Comparison of ENCODE assay signal across 34 mouse cellular contexts in genomic region chr16:23930426-23931073, GRCm38 (mm10). TPM values are rescaled to one million over a fixed set of nuclear protein-coding genes. Genes with fewer than 3 reads are reported as not detected.
DNase-seq lines count a peak whose midpoint lies in the region; ATAC-seq and TF ChIP-seq lines count a peak whose summit lies in the region.
"Had no signal": no experiment of that assay in that cellular context is flagged by ENCODE, and none has a peak within 500 bp of the region (broad histone marks: within the 10 kb centered on the region; RNA-seq: fewer than 3 reads in every experiment).

No protein-coding gene starts in this region.

- no peaks in the 10 kb centered on the region for H3K36me3 ChIP-seq in embryonic facial prominence, embryonic 14.5 days (ENCODE audit: control insufficient read depth, insufficient read depth, low read length)
- no peaks in the 10 kb centered on the region for H3K36me3 ChIP-seq in embryonic facial prominence, embryonic 10.5 days (replicated peaks)
- no peaks in the 10 kb centered on the region for H3K36me3 ChIP-seq in heart, embryonic 10.5 days
- no peaks in the 10 kb centered on the region for H3K36me3 ChIP-seq in midbrain, postnatal 0 days (ENCODE audit: insufficient read depth, low read length)
- no peaks in the 10 kb centered on the region for H3K36me3 ChIP-seq in midbrain, embryonic 10.5 days
- H3K36me3 ChIP-seq: forebrain, embryonic 15.5 days; heart, embryonic 15.5 days had no signal

- no peak overlapping the region for H3K4me2 ChIP-seq in embryonic facial prominence, embryonic 14.5 days (ENCODE audit: low read depth, low read length)
- no peak overlapping the region for H3K4me2 ChIP-seq in midbrain, postnatal 0 days (ENCODE audit: low read depth, low read length, poor library complexity, severe bottlenecking)
- H3K4me2 ChIP-seq: forebrain, embryonic 15.5 days; hindbrain, embryonic 14.5 days had no signal

- no peak for DNase-seq in embryonic facial prominence, embryonic 14.5 days (ENCODE audit: low spot score)
- DNase-seq in embryonic facial prominence, embryonic 10.5 days (ENCODE audit: low spot score) = no peak
- peak; percentile 65 for DNase-seq in heart, embryonic 10.5 days (ENCODE audit: low spot score)
- no peak for DNase-seq in heart, postnatal 4 days
- no peak for DNase-seq in midbrain, postnatal 0 days (ENCODE audit: low spot score)
- DNase-seq in midbrain, embryonic 10.5 days (ENCODE audit: low spot score) = no peak
- no peak for DNase-seq in left cerebral cortex, adult 8-10 months (ENCODE audit: low spot score in 2 of 2)
- DNase-seq: adrenal gland, adult 2 months; adrenal gland, postnatal 14 days; cerebellum, adult 11-12 months; cerebellum, adult 8-10 months; cerebellum, postnatal 10 days; cerebellum, postnatal 36 days; embryo, embryonic 11 days; gastrocnemius, postnatal 10 days; gastrocnemius, postnatal 36 days; heart, postnatal 10 days; heart, postnatal 36 days; kidney, adult 18-20 months had no signal

- WGBS in embryonic facial prominence, embryonic 14.5 days = 71% methylated on average over 3 of the region's 3 CpGs
- WGBS in embryonic facial prominence, embryonic 10.5 days = 86% methylated on average over 3 of the region's 3 CpGs
- 91% methylated on average over 3 of the region's 3 CpGs for WGBS in heart, embryonic 10.5 days
- WGBS in midbrain, postnatal 0 days = 87% methylated on average over 3 of the region's 3 CpGs
- WGBS in midbrain, embryonic 10.5 days = 83% methylated on average over 3 of the region's 3 CpGs

- ATAC-seq in embryonic facial prominence, embryonic 14.5 days (ENCODE audit: low read depth) = peak; percentile 81
- peak; percentile 20; the same call in 1 of the 2 replicates for ATAC-seq in midbrain, postnatal 0 days (ENCODE audit: low FRiP score)
- ATAC-seq: forebrain, embryonic 15.5 days; inflammation-experienced regulatory T-cells, adult 6 months; intestine, embryonic 16.5 days; Patski had no signal

- no peak overlapping the region for H3K27ac ChIP-seq in embryonic facial prominence, embryonic 14.5 days (replicated peaks; ENCODE audit: low read depth, low read length)
- no peak overlapping the region for H3K27ac ChIP-seq in embryonic facial prominence, embryonic 10.5 days (replicated peaks)
- H3K27ac ChIP-seq in heart, embryonic 10.5 days = no peak overlapping the region
- H3K27ac ChIP-seq in midbrain, postnatal 0 days (ENCODE audit: low read depth, low read length) = no peak overlapping the region
- no peak overlapping the region for H3K27ac ChIP-seq in midbrain, embryonic 10.5 days (replicated peaks)
- H3K27ac ChIP-seq: forebrain, embryonic 15.5 days; heart, embryonic 15.5 days; hindbrain, embryonic 14.5 days; hindbrain, postnatal 0 days had no signal

- H3K27me3 ChIP-seq in embryonic facial prominence, embryonic 14.5 days (replicated peaks; ENCODE audit: control insufficient read depth, insufficient read depth, low read length) = no peaks in the 10 kb centered on the region
- H3K27me3 ChIP-seq in embryonic facial prominence, embryonic 10.5 days (replicated peaks; ENCODE audit: low read depth, poor library complexity, severe bottlenecking) = no peaks in the 10 kb centered on the region
- H3K27me3 ChIP-seq in heart, embryonic 10.5 days (ENCODE audit: insufficient read depth, poor library complexity, severe bottlenecking) = no peaks in the 10 kb centered on the region
- H3K27me3 ChIP-seq in midbrain, postnatal 0 days (ENCODE audit: insufficient read depth, low read length) = no peaks in the 10 kb centered on the region
- no peaks in the 10 kb centered on the region for H3K27me3 ChIP-seq in midbrain, embryonic 10.5 days (ENCODE audit: low read depth, poor library complexity, severe bottlenecking)
- H3K27me3 ChIP-seq: forebrain, embryonic 15.5 days had no signal

- no peaks in the 10 kb centered on the region for H3K4me1 ChIP-seq in embryonic facial prominence, embryonic 14.5 days (ENCODE audit: control insufficient read depth, insufficient read depth, low read length)
- no peaks in the 10 kb centered on the region for H3K4me1 ChIP-seq in embryonic facial prominence, embryonic 10.5 days
- peaks cover 4% of the 10 kb centered on the region; the same call in 1 of the 2 replicates for H3K4me1 ChIP-seq in heart, embryonic 10.5 days
- no peaks in the 10 kb centered on the region for H3K4me1 ChIP-seq in midbrain, postnatal 0 days (ENCODE audit: insufficient read depth, low read length)
- H3K4me1 ChIP-seq in midbrain, embryonic 10.5 days = no peaks in the 10 kb centered on the region
- H3K4me1 ChIP-seq: forebrain, embryonic 15.5 days had no signal

- no peak overlapping the region for H3K4me3 ChIP-seq in embryonic facial prominence, embryonic 14.5 days (ENCODE audit: low read depth, low read length)
- H3K4me3 ChIP-seq in embryonic facial prominence, embryonic 10.5 days = no peak overlapping the region
- H3K4me3 ChIP-seq in heart, embryonic 10.5 days = no peak overlapping the region
- no peak overlapping the region for H3K4me3 ChIP-seq in midbrain, postnatal 0 days (ENCODE audit: low read depth, low read length)
- no peak overlapping the region for H3K4me3 ChIP-seq in midbrain, embryonic 10.5 days
- H3K4me3 ChIP-seq: erythroblast, embryonic 14.5 days; forebrain, embryonic 15.5 days; heart, embryonic 15.5 days had no signal

- no peak for TF ChIP-seq CTCF in midbrain, postnatal 0 days (IDR thresholded peaks at IDR 0.05)

- H3K9me3 ChIP-seq in embryonic facial prominence, embryonic 14.5 days (ENCODE audit: control insufficient read depth, low read length) = no peaks in the 10 kb centered on the region
- H3K9me3 ChIP-seq in embryonic facial prominence, embryonic 10.5 days = no peaks in the 10 kb centered on the region
- H3K9me3 ChIP-seq in heart, embryonic 10.5 days = no peaks in the 10 kb centered on the region
- no peaks in the 10 kb centered on the region for H3K9me3 ChIP-seq in midbrain, postnatal 0 days (ENCODE audit: low read length)
- no peaks in the 10 kb centered on the region for H3K9me3 ChIP-seq in midbrain, embryonic 10.5 days (replicated peaks)
- H3K9me3 ChIP-seq: forebrain, embryonic 15.5 days; heart, embryonic 15.5 days had no signal

- H3K9ac ChIP-seq in embryonic facial prominence, embryonic 14.5 days (ENCODE audit: low read depth, low read length) = no peak overlapping the region
- H3K9ac ChIP-seq in midbrain, postnatal 0 days (replicated peaks; ENCODE audit: low read length, poor library complexity, severe bottlenecking) = no peak overlapping the region
- H3K9ac ChIP-seq: forebrain, embryonic 15.5 days; heart, embryonic 15.5 days; hindbrain, embryonic 14.5 days had no signal

RNA-seq across cellular contexts. Expression of gene Rtp2, which starts 1.6 kb away (rescaled TPM):
- polyA plus RNA-seq in embryonic facial prominence, embryonic 14.5 days (2014; fragmentation: Nextera tagmentation; extraction: Ambion mirVana) = 0.79 and 0.84 TPM in 2 replicates
- polyA plus RNA-seq in embryonic facial prominence, embryonic 10.5 days (2016; fragmentation: Nextera tagmentation; extraction: Ambion mirVana) = 0.10 TPM in 1 of 2 replicates, not detected in the other
- polyA plus RNA-seq in heart, embryonic 10.5 days (2016; fragmentation: Nextera tagmentation; extraction: Ambion mirVana) = not detected in 2 replicates
- total RNA-seq in heart, postnatal 4 days (2021) = not detected
- total RNA-seq in midbrain, postnatal 0 days (2014; rRNA removed) = 0.47 and 1.4 TPM in 2 replicates
- 0.22 and 0.56 TPM in 2 replicates for polyA plus RNA-seq in midbrain, postnatal 0 days (2015; fragmentation: Nextera tagmentation; extraction: Ambion mirVana)
- not detected in 2 replicates for polyA plus RNA-seq in midbrain, embryonic 10.5 days (2016; fragmentation: Nextera tagmentation; extraction: Ambion mirVana)
- total RNA-seq in left cerebral cortex, adult 8-10 months (2022) = under 1 TPM in 2 of 4 experiments, not detected in 2; 0.18 to 0.32 TPM
- total RNA-seq: adrenal gland, adult 2 months; adrenal gland, postnatal 14 days; adrenal gland, postnatal 4 days; gastrocnemius, adult 18-20 months; gastrocnemius, postnatal 10 days; gastrocnemius, postnatal 36 days; granulocyte monocyte progenitor cell, adult 5-6 weeks; heart, postnatal 10 days; heart, postnatal 36 days; hindbrain, postnatal 0 days had no signal
- polyA plus RNA-seq: adrenal gland, adult 2 months; embryonic facial prominence, embryonic 11.5 days; erythroblast, embryonic 14.5 days; forebrain, embryonic 15.5 days; heart, embryonic 15.5 days; hindbrain, embryonic 11.5 days; hindbrain, embryonic 14.5 days; inflammation-experienced regulatory T-cells, adult 6 months; intestine, embryonic 16.5 days; Patski had no signal

RNA-seq across cellular contexts. Expression of gene Sst, which starts 39.8 kb away (rescaled TPM):
- 2.4 and 2.7 TPM in 2 replicates for polyA plus RNA-seq in embryonic facial prominence, embryonic 14.5 days (2014; fragmentation: Nextera tagmentation; extraction: Ambion mirVana)
- polyA plus RNA-seq in embryonic facial prominence, embryonic 10.5 days (2016; fragmentation: Nextera tagmentation; extraction: Ambion mirVana) = 52.0 and 90.2 TPM in 2 replicates
- polyA plus RNA-seq in heart, embryonic 10.5 days (2016; fragmentation: Nextera tagmentation; extraction: Ambion mirVana) = 1.0 TPM in 1 of 2 replicates, not detected in the other
- total RNA-seq in heart, postnatal 4 days (2021) = not detected
- 380 and 464 TPM in 2 replicates for total RNA-seq in midbrain, postnatal 0 days (2014; rRNA removed)
- polyA plus RNA-seq in midbrain, postnatal 0 days (2015; fragmentation: Nextera tagmentation; extraction: Ambion mirVana) = 510 and 559 TPM in 2 replicates
- 29.9 and 39.9 TPM in 2 replicates for polyA plus RNA-seq in midbrain, embryonic 10.5 days (2016; fragmentation: Nextera tagmentation; extraction: Ambion mirVana)
- 100 to 1,000 TPM; 363 to 433 (median 383) TPM for total RNA-seq in left cerebral cortex, adult 8-10 months (2022)
- total RNA-seq: adrenal gland, postnatal 14 days; ES-E14; gastrocnemius, adult 18-20 months; gastrocnemius, postnatal 36 days; granulocyte monocyte progenitor cell, adult 5-6 weeks; heart, postnatal 10 days; heart, postnatal 36 days had no signal
- polyA plus RNA-seq: adrenal gland, adult 2 months; erythroblast, embryonic 14.5 days; heart, embryonic 15.5 days; inflammation-experienced regulatory T-cells, adult 6 months; Patski had no signal

RNA-seq across cellular contexts. Expression of gene Gm37419, which starts 57.7 kb away (rescaled TPM):
- polyA plus RNA-seq in embryonic facial prominence, embryonic 14.5 days (2014; fragmentation: Nextera tagmentation; extraction: Ambion mirVana) = not detected in 2 replicates
- polyA plus RNA-seq in embryonic facial prominence, embryonic 10.5 days (2016; fragmentation: Nextera tagmentation; extraction: Ambion mirVana) = not detected in 2 replicates
- not detected in 2 replicates for polyA plus RNA-seq in heart, embryonic 10.5 days (2016; fragmentation: Nextera tagmentation; extraction: Ambion mirVana)
- not detected for total RNA-seq in heart, postnatal 4 days (2021)
- total RNA-seq in midbrain, postnatal 0 days (2014; rRNA removed) = not detected in 2 replicates
- polyA plus RNA-seq in midbrain, postnatal 0 days (2015; fragmentation: Nextera tagmentation; extraction: Ambion mirVana) = not detected in 2 replicates
- not detected in 2 replicates for polyA plus RNA-seq in midbrain, embryonic 10.5 days (2016; fragmentation: Nextera tagmentation; extraction: Ambion mirVana)
- not detected for total RNA-seq in left cerebral cortex, adult 8-10 months (2022)
- total RNA-seq: adrenal gland, adult 2 months; adrenal gland, postnatal 14 days; adrenal gland, postnatal 4 days; ES-E14; gastrocnemius, adult 18-20 months; gastrocnemius, postnatal 10 days; gastrocnemius, postnatal 36 days; granulocyte monocyte progenitor cell, adult 5-6 weeks; heart, postnatal 10 days; heart, postnatal 36 days; hindbrain, postnatal 0 days had no signal
- polyA plus RNA-seq: adrenal gland, adult 2 months; cortical plate, adult 2 months; embryonic facial prominence, embryonic 11.5 days; erythroblast, embryonic 14.5 days; heart, embryonic 15.5 days; hindbrain, embryonic 11.5 days; hindbrain, embryonic 14.5 days; hindbrain, postnatal 0 days; inflammation-experienced regulatory T-cells, adult 6 months; intestine, embryonic 16.5 days had no signal

RNA-seq across cellular contexts. Expression of gene Bcl6, which starts 58.1 kb away (rescaled TPM):
- 2.5 and 3.0 TPM in 2 replicates for polyA plus RNA-seq in embryonic facial prominence, embryonic 14.5 days (2014; fragmentation: Nextera tagmentation; extraction: Ambion mirVana)
- 0.16 and 0.25 TPM in 2 replicates for polyA plus RNA-seq in embryonic facial prominence, embryonic 10.5 days (2016; fragmentation: Nextera tagmentation; extraction: Ambion mirVana)
- 0.05 and 0.11 TPM in 2 replicates for polyA plus RNA-seq in heart, embryonic 10.5 days (2016; fragmentation: Nextera tagmentation; extraction: Ambion mirVana)
- 1 to 10 TPM; 1.5 TPM for total RNA-seq in heart, postnatal 4 days (2021)
- total RNA-seq in midbrain, postnatal 0 days (2014; rRNA removed) = 2.5 and 3.2 TPM in 2 replicates
- 0.22 and 0.31 TPM in 2 replicates for polyA plus RNA-seq in midbrain, postnatal 0 days (2015; fragmentation: Nextera tagmentation; extraction: Ambion mirVana)
- 0.02 and 0.07 TPM in 2 replicates for polyA plus RNA-seq in midbrain, embryonic 10.5 days (2016; fragmentation: Nextera tagmentation; extraction: Ambion mirVana)
- total RNA-seq in left cerebral cortex, adult 8-10 months (2022) = 10 to 100 TPM; 21.1 to 25.7 (median 24.3) TPM
